Mouse (Mus musculus) hindbrain, postnatal 0 days (tissue): Measurements from ENCODE around the gene Polr2a. TPM values are rescaled to one million over a fixed set of nuclear protein-coding genes. Genes with fewer than 3 reads are reported as not detected.
"Not testable (repeated sequence)": the region's sequence is repeated elsewhere in the genome, so short reads cannot be mapped to it uniquely, and the experiment has no call there.

Experiments used
- ATAC-seq: fragments of 200-750 bp; cut with Nextera tagmentation; 2 replicates; pipeline ENCODE4 v1.8.0; 2017; ENCODE audit warnings: mild to moderate bottlenecking, moderate TSS enrichment, moderate library complexity
- DNase-seq: peaks from one replicate; pipeline ENCODE4 v3.0.0-alpha.2; 2015; ENCODE audit warnings: low spot score
- H3K27ac ChIP-seq: fragments of 300-500 bp; sonication (generic); 2 replicates; pipeline ENCODE4 v1.5.1; 2014; ENCODE audit warnings: mild to moderate bottlenecking
- H3K27me3 ChIP-seq: fragments of 300-500 bp; sonication (generic); 2 replicates; pipeline ENCODE4 v1.6.1; 2014; ENCODE audit warnings: low read length, mixed read lengths; ENCODE audit not compliant: insufficient read depth
- H3K36me3 ChIP-seq: fragments of 300-500 bp; sonication (generic); 2 replicates; pipeline ENCODE4 v1.6.1; 2014; ENCODE audit warnings: low read length, mixed read lengths; ENCODE audit not compliant: insufficient read depth
- H3K4me1 ChIP-seq: fragments of 300-500 bp; sonication (generic); 2 replicates; pipeline ENCODE4 v1.6.1; 2014; ENCODE audit warnings: antibody characterized with exemption, low read length, mixed read lengths; ENCODE audit not compliant: insufficient read depth
- H3K4me2 ChIP-seq: fragments of 300-500 bp; sonication (generic); 2 replicates; pipeline ENCODE4 v1.6.1; 2014; ENCODE audit warnings: low read depth, mild to moderate bottlenecking, low read length, moderate library complexity, mixed read lengths
- H3K4me3 ChIP-seq: fragments of 300-500 bp; sonication (generic); 2 replicates; pipeline ENCODE4 v1.5.1; 2014; ENCODE audit warnings: low read length
- H3K9ac ChIP-seq: fragments of 300-500 bp; sonication (generic); replicated peaks from 2 replicates; pipeline ENCODE4 v1.6.1; 2014; ENCODE audit warnings: mild to moderate bottlenecking, low read length, moderate library complexity, mixed read lengths
- H3K9me3 ChIP-seq: fragments of 300-500 bp; sonication (generic); 2 replicates; pipeline ENCODE4 v1.6.1; 2016; ENCODE audit warnings: low read length, mixed read lengths
- CTCF ChIP-seq: IDR thresholded peaks from 2 replicates; pipeline ENCODE4 v1.5.1; 2016; ENCODE audit warnings: antibody characterized with exemption, control low read depth, low read depth
- WGBS: fragments of 180-500 bp; shearing (Covaris S2); extraction: QIAGEN DNeasy Blood & Tissue Kit; methylation state at CpG from one replicate; pipeline ENCODE4 v1.1.7; 2014; 5-methylcytosine and 5-hydroxymethylcytosine counted together
- polyA plus RNA-seq: library from polyadenylated mRNA; unstranded; fragments of >200 nt; fragmentation: Nextera tagmentation; extraction: Ambion mirVana; gene quantifications from 2 replicates; pipeline ENCODE4 v1.2.1, GENCODE M21; 2015
- total RNA-seq: library from RNA; depleted of rRNA; stranded (reverse); fragments of >200 nt; gene quantifications from 2 replicates; pipeline ENCODE4 v1.2.3, GENCODE M21; 2014

The Polr2a gene
- total and polyA plus RNA-seq, 2 experiments from 2014 or later = 10.5 to 18.3 TPM

- DNase-seq = peak; percentile 88
- Histone ChIP-seq H3K27me3 (no peaks in the 10 kb centered on the region), H3K4me3 (no peak overlapping the region), H3K27ac (no peak overlapping the region), H3K9me3 (no peaks in the 10 kb centered on the region), H3K36me3 (no peaks in the 10 kb centered on the region), H3K4me2 (peak overlapping the region; percentile 24; the same call in 1 of the 2 replicates), H3K4me1 (peaks cover 20% of the 10 kb centered on the region), H3K9ac (no peak overlapping the region)
- 54% methylated on average over 3 of the region's 3 CpGs for WGBS
- peak; percentile 75 for TF ChIP-seq CTCF
- ATAC-seq = no peak
Measured at GRCm38 (mm10) chr11:69754701-69755100, 3.7 kb downstream of the Polr2a start.

DNA sequence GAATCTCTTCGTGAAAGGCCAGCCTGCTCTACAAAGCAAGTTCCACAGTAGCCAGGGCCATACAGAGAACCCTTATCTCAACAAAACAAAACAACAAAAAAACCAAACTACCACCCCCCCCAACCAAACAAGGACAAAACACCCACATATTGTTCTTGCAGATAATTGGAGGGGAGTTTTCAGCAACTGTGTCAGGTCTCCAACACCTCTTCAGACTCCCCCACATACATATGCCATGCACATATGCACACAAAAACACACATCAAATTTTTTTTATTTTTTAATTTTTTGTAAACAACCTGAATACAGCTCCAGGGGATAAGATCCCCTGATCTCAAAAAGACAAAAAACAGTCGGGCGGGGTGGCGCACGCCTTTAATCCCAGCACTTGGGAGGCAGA, 4.2 kb downstream of the Polr2a start:
- Histone ChIP-seq H3K4me3 (no peak overlapping the region), H3K27me3 (no peaks in the 10 kb centered on the region), H3K9ac (no peak overlapping the region), H3K36me3 (no peaks in the 10 kb centered on the region), H3K4me2 (peak overlapping the region; percentile 24; the same call in 1 of the 2 replicates), H3K9me3 (no peaks in the 10 kb centered on the region), H3K27ac (no peak overlapping the region), H3K4me1 (peaks cover 16% of the 10 kb centered on the region; the same call in 1 of the 2 replicates)
- ATAC-seq (no peak), DNase-seq (no peak)
- 81% methylated on average over 5 of the region's 5 CpGs for WGBS
- no peak for TF ChIP-seq CTCF

DNA sequence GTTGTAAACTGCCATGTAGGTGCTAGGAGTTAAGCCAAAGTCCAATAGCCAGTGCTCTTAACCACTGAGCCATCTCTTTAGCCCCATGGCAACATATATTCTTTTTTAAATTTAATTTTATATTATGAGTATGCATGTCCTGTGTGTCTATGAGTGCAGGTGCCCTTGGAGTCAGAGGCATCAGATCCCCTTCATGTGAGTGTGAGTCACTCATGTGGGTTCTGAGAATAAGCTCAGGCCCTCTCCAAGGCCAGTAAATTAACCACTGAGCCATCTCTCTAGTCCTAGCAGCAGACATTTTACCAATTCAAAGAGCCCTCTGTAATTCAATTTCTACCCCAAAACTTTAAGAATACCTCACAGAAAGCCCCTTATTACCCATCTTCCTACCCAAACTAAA, 5.8 kb downstream of the Polr2a start:
- DNase-seq (no peak), ATAC-seq (no peak)
- peaks cover 16% of the 10 kb centered on the region; the same call in 1 of the 2 replicates for H3K4me1 ChIP-seq
- H3K36me3 ChIP-seq = peaks cover 2% of the 10 kb centered on the region; the same call in 1 of the 2 replicates
- no peaks in the 10 kb centered on the region for H3K9me3 ChIP-seq
- TF ChIP-seq CTCF = no peak
- no peak overlapping the region for H3K4me2 ChIP-seq
- H3K27ac ChIP-seq = no peak overlapping the region
- H3K9ac ChIP-seq = no peak overlapping the region
- no peaks in the 10 kb centered on the region for H3K27me3 ChIP-seq
- H3K4me3 ChIP-seq = no peak overlapping the region

GRCm38 (mm10) chr11:69751635-69752034, 6.8 kb downstream of the Polr2a start:
- no peak overlapping the region for H3K9ac ChIP-seq

GRCm38 (mm10) chr11:69731408-69731807, 27.0 kb downstream of the Polr2a start:
- not testable (repeated sequence) for ATAC-seq, H3K9me3 ChIP-seq, H3K27ac ChIP-seq, H3K9ac ChIP-seq, DNase-seq, H3K4me2 ChIP-seq, H3K27me3 ChIP-seq, H3K4me1 ChIP-seq, H3K4me3 ChIP-seq
- WGBS = 82% methylated on average over 2 of the region's 3 CpGs
- TF ChIP-seq CTCF = peak; percentile 9; the same call in 1 of the 2 replicates
- peaks cover 24% of the 10 kb centered on the region for H3K36me3 ChIP-seq

More at GRCm38 (mm10) chr11:69751635-69752034, 6.8 kb downstream of the Polr2a start:
- Histone ChIP-seq H3K27me3 (no peaks in the 10 kb centered on the region), H3K9me3 (no peaks in the 10 kb centered on the region), H3K36me3 (peaks cover 11% of the 10 kb centered on the region), H3K4me1 (peaks cover 11% of the 10 kb centered on the region; the same call in 1 of the 2 replicates), H3K4me3 (no peak overlapping the region), H3K27ac (no peak overlapping the region), H3K4me2 (no peak overlapping the region)
- WGBS = 77% methylated on average over 3 of the region's 3 CpGs
- DNase-seq (no peak), ATAC-seq (no peak)
- TF ChIP-seq CTCF = no peak

GRCm38 (mm10) chr11:69729063-69729462, 29.4 kb downstream of the Polr2a start:
- no peaks in the 10 kb centered on the region for H3K9me3 ChIP-seq
- no peak overlapping the region for H3K4me3 ChIP-seq
- H3K9ac ChIP-seq = no peak overlapping the region
- H3K4me2 ChIP-seq = no peak overlapping the region
- peaks cover 2% of the 10 kb centered on the region for H3K36me3 ChIP-seq
- peak; percentile 54 for TF ChIP-seq CTCF
- no peak for ATAC-seq
- H3K27ac ChIP-seq = no peak overlapping the region
- no peaks in the 10 kb centered on the region for H3K4me1 ChIP-seq
- H3K27me3 ChIP-seq = no peaks in the 10 kb centered on the region
- DNase-seq = peak; percentile 69
- 14% methylated on average over 3 of the region's 3 CpGs for WGBS

- H3K4me1 ChIP-seq = no peaks in the 10 kb centered on the region
- H3K27me3 ChIP-seq = no peaks in the 10 kb centered on the region
- ATAC-seq (no peak), DNase-seq (no peak)
- no peak overlapping the region for H3K4me2 ChIP-seq
- no peaks in the 10 kb centered on the region for H3K36me3 ChIP-seq
- H3K27ac ChIP-seq = no peak overlapping the region
- TF ChIP-seq CTCF = no peak
- WGBS = 44% methylated on average over 5 of the region's 5 CpGs
- no peaks in the 10 kb centered on the region for H3K9me3 ChIP-seq
- no peak overlapping the region for H3K9ac ChIP-seq
- no peak overlapping the region for H3K4me3 ChIP-seq
Measured at GRCm38 (mm10) chr11:69725951-69726350, 32.5 kb downstream of the Polr2a start.
